Mouse (Mus musculus): Measurements from ENCODE around the gene Wfdc3.

- TF ChIP-seq CTCF (IDR thresholded peaks at IDR 0.05; ENCODE audit: extremely low read depth, insufficient read depth, low read length), result no peak
- TF ChIP-seq POLR2A (IDR thresholded peaks at IDR 0.05; ENCODE audit: extremely low read depth, insufficient read depth, low read length), result no peak
These were observed 14.0 kb downstream of the Wfdc3 start for GRCm38 (mm10) chr2:164731719-164732118.

Measured in cortical plate, adult 2 months (tissue).